Mouse (Mus musculus): Measurements from ENCODE around the gene Dcaf12.

Gene Dcaf12

GRCm38 (mm10) chr4:41310567-41311563 lies 3.8 kb downstream of the Dcaf12 start:
- DNase-seq, result no peak

GRCm38 (mm10) chr4:41307406-41307805 lies 7.3 kb downstream of the Dcaf12 start:
- no peak for DNase-seq

- no peak for DNase-seq
Measured at GRCm38 (mm10) chr4:41304302-41304701, 10.4 kb downstream of the Dcaf12 start.

GRCm38 (mm10) chr4:41303671-41304070 lies 11.0 kb downstream of the Dcaf12 start:
- DNase-seq, result no peak

GRCm38 (mm10) chr4:41298976-41299375 lies 15.7 kb downstream of the Dcaf12 start:
- DNase-seq, result no peak

GRCm38 (mm10) chr4:41295960-41296359 lies 18.7 kb downstream of the Dcaf12 start:
- DNase-seq, result no peak

- no peak for DNase-seq
Measured at GRCm38 (mm10) chr4:41295507-41295906, 19.2 kb downstream of the Dcaf12 start.

- DNase-seq, result no peak
Measured at GRCm38 (mm10) chr4:41293907-41294306, 20.8 kb downstream of the Dcaf12 start.

- DNase-seq, result no peak
Measured at GRCm38 (mm10) chr4:41289802-41290201, 24.9 kb downstream of the Dcaf12 start.

- peak in 1 of 2 experiments; percentile 40 for DNase-seq
Measured at GRCm38 (mm10) chr4:41286420-41286819, 28.3 kb downstream of the Dcaf12 start.

GRCm38 (mm10) chr4:41284087-41284486 lies 30.6 kb downstream of the Dcaf12 start:
- DNase-seq, result no peak

- no peak for DNase-seq
Measured at GRCm38 (mm10) chr4:41275927-41276326, 38.8 kb downstream of the Dcaf12 start.

GRCm38 (mm10) chr4:41274980-41275850 lies 39.5 kb downstream of the Dcaf12 start, which contains the start of gene Ubap2:
Ubap2 (minus strand) TSS chr4:41275144.
- DNase-seq, result peak; percentile 99

GRCm38 (mm10) chr4:41274377-41274979 lies 40.2 kb downstream of the Dcaf12 start:
- DNase-seq, result no peak

- DNase-seq, result peak; percentile 18 to 44
Measured at GRCm38 (mm10) chr4:41268133-41268532, 46.6 kb downstream of the Dcaf12 start.

- no peak for DNase-seq
Measured at GRCm38 (mm10) chr4:41266350-41266749, 48.3 kb downstream of the Dcaf12 start.

- no peak for DNase-seq
Measured at GRCm38 (mm10) chr4:41260691-41261090, 54.0 kb downstream of the Dcaf12 start.

GRCm38 (mm10) chr4:41259019-41259418 lies 55.7 kb downstream of the Dcaf12 start:
- DNase-seq, result no peak

- DNase-seq, result no peak
Measured at GRCm38 (mm10) chr4:41257752-41258151, 56.9 kb downstream of the Dcaf12 start.

GRCm38 (mm10) chr4:41255564-41256210 lies 59.0 kb downstream of the Dcaf12 start:
- DNase-seq, result no peak

- DNase-seq, result no peak
Measured at GRCm38 (mm10) chr4:41253756-41254155, 60.9 kb downstream of the Dcaf12 start.

- no peak for DNase-seq
Measured at GRCm38 (mm10) chr4:41245408-41245807, 69.3 kb downstream of the Dcaf12 start.

All from kidney, postnatal 25 days (tissue).